Mouse (Mus musculus) hindbrain, embryonic 11.5 days (tissue): Measurements from ENCODE around the gene Bpifc. TPM values are rescaled to one million over a fixed set of nuclear protein-coding genes. Genes with fewer than 3 reads are reported as not detected.

Source experiments
- ATAC-seq: fragments of 200-750 bp; cut with Nextera tagmentation; 2 replicates; pipeline ENCODE4 v1.8.0; 2017; ENCODE audit warnings: mild to moderate bottlenecking, moderate TSS enrichment, moderate library complexity; ENCODE audit not compliant: low FRiP score
- DNase-seq: peaks from one replicate; pipeline ENCODE4 v3.0.0-alpha.2; 2015; ENCODE audit warnings: low spot score
- H3K27ac ChIP-seq: fragments of 300-500 bp; sonication (generic); 2 replicates; pipeline ENCODE4 v1.5.1; 2014; ENCODE audit warnings: mild to moderate bottlenecking, low read depth, low read length
- H3K27me3 ChIP-seq: fragments of 300-500 bp; sonication (generic); 2 replicates; pipeline ENCODE4 v1.6.1; 2014; ENCODE audit warnings: mild to moderate bottlenecking, low read length, moderate library complexity, mixed read lengths; ENCODE audit not compliant: control insufficient read depth, insufficient read depth
- H3K36me3 ChIP-seq: fragments of 300-500 bp; sonication (generic); 2 replicates; pipeline ENCODE4 v1.6.1; 2014; ENCODE audit warnings: mild to moderate bottlenecking, low read length, moderate library complexity, mixed read lengths; ENCODE audit not compliant: control insufficient read depth, insufficient read depth
- H3K4me1 ChIP-seq: fragments of 300-500 bp; sonication (generic); replicated peaks from 2 replicates; pipeline ENCODE4 v1.6.1; 2014; ENCODE audit warnings: low read length, mixed read lengths; ENCODE audit not compliant: control insufficient read depth, insufficient read depth
- H3K4me2 ChIP-seq: fragments of 300-500 bp; sonication (generic); replicated peaks from 2 replicates; pipeline ENCODE4 v1.6.1; 2014; ENCODE audit warnings: mild to moderate bottlenecking, low read depth, low read length
- H3K4me3 ChIP-seq: fragments of 300-500 bp; sonication (generic); 2 replicates; pipeline ENCODE4 v1.5.1; 2014; ENCODE audit warnings: low read depth, low read length
- H3K9ac ChIP-seq: fragments of 300-500 bp; sonication (generic); 2 replicates; pipeline ENCODE4 v1.6.1; 2014; ENCODE audit warnings: low read depth, low read length
- H3K9me3 ChIP-seq: fragments of 300-500 bp; sonication (generic); 2 replicates; pipeline ENCODE4 v1.6.1; 2016; ENCODE audit warnings: low read length; ENCODE audit not compliant: control insufficient read depth
- WGBS: fragments of 180-500 bp; shearing (Covaris S2); extraction: QIAGEN DNeasy Blood & Tissue Kit; methylation state at CpG from one replicate; pipeline ENCODE4 v1.1.7; 2014; 5-methylcytosine and 5-hydroxymethylcytosine counted together
- polyA plus RNA-seq: library from polyadenylated mRNA; unstranded; fragments of >200 nt; fragmentation: Nextera tagmentation; extraction: Ambion mirVana; gene quantifications from 2 replicates; pipeline ENCODE4 v1.2.1, GENCODE M21; 2014

Bpifc gene
- polyA plus RNA-seq, 1 experiment from 2014 or later: 0.15 TPM

GRCm38 (mm10) chr10:85927676-85928445, 83.8 kb downstream of the Bpifc start, which contains the start of gene Ascl4:
Gene Ascl4 (plus strand): TSS chr10:85927681.
- Histone ChIP-seq H3K27me3 (0 out of 2 replicates have a peak, but pooled peaks cover 5% of the 10 kb centered on the region), H3K9me3 (no peaks in the 10 kb centered on the region), H3K9ac (peak within 1 kb of the TSS; percentile 49; the same call in 1 of the 2 replicates), H3K36me3 (no peaks in the 10 kb centered on the region), H3K4me3 (peak within 1 kb of the TSS; percentile 44), H3K4me2 (peak within 1 kb of the TSS; percentile 86), H3K27ac (no peak within 1 kb of the TSS), H3K4me1 (no peaks in the 10 kb centered on the region; the same call in 1 of the 2 replicates)
- DNase-seq: peak; percentile 61
- ATAC-seq: 0 out of 2 replicates have a peak, but pooled peaks have one; percentile 17
- 2% methylated on average over 23 of the region's 23 CpGs for WGBS

- peak; percentile 100 for ATAC-seq
- H3K9ac ChIP-seq: peak within 1 kb of the TSS; percentile 90
- peak within 1 kb of the TSS; percentile 89 for H3K27ac ChIP-seq
- H3K9me3 ChIP-seq: no peaks in the 10 kb centered on the region
- H3K4me3 ChIP-seq: peak within 1 kb of the TSS; percentile 95
- peak; percentile 99 for DNase-seq
- under 1% methylated on average over 76 of the region's 90 CpGs for WGBS
- peaks cover 4% of the 10 kb centered on the region; the same call in 1 of the 2 replicates for H3K4me1 ChIP-seq
- no peaks in the 10 kb centered on the region for H3K36me3 ChIP-seq
- peak within 1 kb of the TSS; percentile 78 for H3K4me2 ChIP-seq
- H3K27me3 ChIP-seq: no peaks in the 10 kb centered on the region
Measured at GRCm38 (mm10) chr10:85916498-85917309, 95.0 kb downstream of the Bpifc start, which contains the start of gene Prdm4. Gene Prdm4 (minus strand): TSS chr10:85917142.

Other genes starting within 250 kb of the Bpifc start
- gene Pwp1, start 182.4 kb downstream of the Bpifc start, polyA plus RNA-seq: 91.7 and 93.5 TPM in 2 replicates
- 37.3 and 39.5 TPM in 2 replicates for gene Prdm4, start 94.8 kb downstream of the Bpifc start, polyA plus RNA-seq
- gene Ascl4, start 84.2 kb downstream of the Bpifc start, polyA plus RNA-seq: 0.31 and 0.51 TPM in 2 replicates
- gene Rtcb, start 54.1 kb downstream of the Bpifc start, polyA plus RNA-seq: 173 and 201 TPM in 2 replicates
- 16.2 and 18.1 TPM in 2 replicates for gene Fbxo7, start 10.1 kb upstream of the Bpifc start, polyA plus RNA-seq